Mouse (Mus musculus) gastrocnemius, adult 2 months (tissue): ENCODE measurements around the gene Bcl11b. TPM values are rescaled to one million over a fixed set of nuclear protein-coding genes. Genes with fewer than 3 reads are reported as not detected.

ENCODE experiments used
- DNase-seq: peaks from one replicate; pipeline ENCODE4 v3.0.0; 2022
- H3K27ac ChIP-seq: fragments of 200-600 bp; 2 replicates; pipeline ENCODE4 v1.8.1; 2022; ENCODE audit warnings: mild to moderate bottlenecking
- H3K4me3 ChIP-seq: fragments of 200-600 bp; 2 replicates; pipeline ENCODE4 v1.8.1; 2022; ENCODE audit warnings: mild to moderate bottlenecking, moderate library complexity
- CTCF ChIP-seq: fragments of 200-600 bp; IDR thresholded peaks from 2 replicates; pipeline ENCODE4 v1.8.1; 2022; ENCODE audit warnings: antibody characterized with exemption, mild to moderate bottlenecking, moderate library complexity
- intact Hi-C: fragments of 180-260 bp; cut with DNase I; formaldehyde crosslinking; loops from one replicate; pipeline ENCODE4 v1.15.1; 2025
- total RNA-seq, 2 experiments: library from RNA; stranded (reverse); gene quantifications; 2 replicates each; pipeline ENCODE4 v1.2.3; 2021

The Bcl11b gene
- total RNA-seq, 2 experiments from 2014 or later = 0.11 TPM; not detected in 1

GRCm38 (mm10) chr12:107961843-107962242 lies 41.6 kb downstream of the Bcl11b start:
- H3K4me3 ChIP-seq = no peak overlapping the region
- no peak for DNase-seq
- no peak overlapping the region for H3K27ac ChIP-seq
- no peak for TF ChIP-seq CTCF
- intact Hi-C loops = no loop called here

GRCm38 (mm10) chr12:107960789-107961491 lies 42.5 kb downstream of the Bcl11b start:
- no peak for TF ChIP-seq CTCF
- no peak overlapping the region for H3K4me3 ChIP-seq
- intact Hi-C loops = no loop called here
- peak; percentile 54 for DNase-seq
- no peak overlapping the region for H3K27ac ChIP-seq

- intact Hi-C loops = no loop called here
- Histone ChIP-seq H3K27ac (no peak overlapping the region), H3K4me3 (no peak overlapping the region)
- no peak for TF ChIP-seq CTCF
- no peak for DNase-seq
These were observed 43.0 kb downstream of the Bcl11b start for GRCm38 (mm10) chr12:107960365-107960764.

GRCm38 (mm10) chr12:107959872-107960271 lies 43.5 kb downstream of the Bcl11b start:
- intact Hi-C loops = no loop called here
- no peak overlapping the region for H3K27ac ChIP-seq

GRCm38 (mm10) chr12:107953044-107953684 lies 50.2 kb downstream of the Bcl11b start:
- DNase-seq = no peak
- intact Hi-C loops = no loop called here
- Histone ChIP-seq H3K4me3 (peak overlapping the region; percentile 63), H3K27ac (no peak overlapping the region)
- no peak for TF ChIP-seq CTCF

More at GRCm38 (mm10) chr12:107959872-107960271, 43.5 kb downstream of the Bcl11b start:
- no peak overlapping the region for H3K4me3 ChIP-seq
- no peak for DNase-seq
- no peak for TF ChIP-seq CTCF

GRCm38 (mm10) chr12:107952318-107952724 lies 51.1 kb downstream of the Bcl11b start:
- DNase-seq = no peak
- no peak for TF ChIP-seq CTCF
- no peak overlapping the region for H3K27ac ChIP-seq
- H3K4me3 ChIP-seq = peak overlapping the region; percentile 63
- intact Hi-C loops = no loop called here

GRCm38 (mm10) chr12:107950667-107951179 lies 52.7 kb downstream of the Bcl11b start:
- intact Hi-C loops = no loop called here
- Histone ChIP-seq H3K4me3 (peak overlapping the region; percentile 11; the same call in 1 of the 2 replicates), H3K27ac (no peak overlapping the region)
- no peak for DNase-seq
- TF ChIP-seq CTCF = no peak

GRCm38 (mm10) chr12:107949416-107949815 lies 54.0 kb downstream of the Bcl11b start:
- intact Hi-C loops = no loop called here

GRCm38 (mm10) chr12:107942100-107942499 lies 61.3 kb downstream of the Bcl11b start:
- Histone ChIP-seq H3K4me3 (no peak overlapping the region), H3K27ac (no peak overlapping the region)
- DNase-seq = no peak
- intact Hi-C loops = no loop called here
- no peak for TF ChIP-seq CTCF

More at GRCm38 (mm10) chr12:107949416-107949815, 54.0 kb downstream of the Bcl11b start:
- DNase-seq = no peak
- Histone ChIP-seq H3K27ac (no peak overlapping the region), H3K4me3 (no peak overlapping the region)
- no peak for TF ChIP-seq CTCF

- Histone ChIP-seq H3K4me3 (no peak overlapping the region), H3K27ac (no peak overlapping the region)
- no peak for DNase-seq
- TF ChIP-seq CTCF = no peak
- intact Hi-C loops = no loop called here
These were observed 62.6 kb downstream of the Bcl11b start for GRCm38 (mm10) chr12:107940774-107941173.

GRCm38 (mm10) chr12:107939177-107939576 lies 64.2 kb downstream of the Bcl11b start:
- intact Hi-C loops = no loop called here
- H3K27ac ChIP-seq = no peak overlapping the region
- no peak overlapping the region for H3K4me3 ChIP-seq
- DNase-seq = no peak
- TF ChIP-seq CTCF = peak; percentile 11; the same call in 1 of the 2 replicates

- DNase-seq = no peak
- Histone ChIP-seq H3K27ac (no peak overlapping the region), H3K4me3 (no peak overlapping the region)
- intact Hi-C loops = no loop called here
- no peak for TF ChIP-seq CTCF
These were observed 66.4 kb downstream of the Bcl11b start for GRCm38 (mm10) chr12:107936972-107937371.

GRCm38 (mm10) chr12:107936406-107936805 lies 67.0 kb downstream of the Bcl11b start:
- DNase-seq = no peak
- TF ChIP-seq CTCF = no peak
- intact Hi-C loops = no loop called here
- Histone ChIP-seq H3K27ac (no peak overlapping the region), H3K4me3 (no peak overlapping the region)
